Mouse (Mus musculus): ENCODE data around the gene F2r.

DNA sequence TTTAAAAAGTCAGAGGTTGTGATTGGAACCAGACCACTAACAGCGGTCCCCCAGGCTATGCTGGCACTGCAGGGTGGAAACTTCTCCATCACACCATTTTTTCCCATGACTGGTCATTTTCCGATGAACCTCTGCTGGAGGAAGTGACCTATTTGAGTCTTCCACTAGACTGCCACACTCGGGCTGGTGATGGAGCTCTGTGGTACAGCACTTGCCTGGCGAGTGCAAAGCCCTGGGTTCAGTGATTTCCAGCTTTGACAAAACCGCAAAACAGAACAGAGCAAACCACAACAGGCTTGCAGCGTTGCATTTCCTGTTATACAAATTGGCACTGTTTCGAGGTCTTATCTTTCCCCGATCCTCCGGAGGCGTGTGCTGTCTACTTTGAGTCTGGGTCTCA is 25.4 kb downstream of the F2r start:
- TF ChIP-seq HCFC1 (IDR thresholded peaks at IDR 0.05; ENCODE audit: borderline replicate concordance, insufficient read depth, low read length) (no peak), MAFK (IDR thresholded peaks at IDR 0.05; ENCODE audit: insufficient read depth, low read depth, low read length) (no peak), CHD2 (IDR thresholded peaks at IDR 0.05; ENCODE audit: low read depth, low read length) (no peak)
